Mouse (Mus musculus) CH12.LX (cell line): ENCODE data around the gene Tmem181a.
"Not testable (repeated sequence)": the region's sequence is repeated elsewhere in the genome, so short reads cannot be mapped to it uniquely, and the experiment has no call there.

ENCODE experiments used
- CTCF ChIP-seq, 2 experiments: IDR thresholded peaks in 1 of 2; conservative IDR thresholded peaks in 1 of 2; 2 replicates each; pipeline ENCODE4 v1.5.1; 2011 to 2012; ENCODE audit warnings: low read depth in 2 of 2, low read length in 2 of 2, improper control_type of control experiment in 1 of 2, inconsistent platforms in 1 of 2, mild to moderate bottlenecking in 1 of 2, moderate library complexity in 1 of 2
- EP300 ChIP-seq: IDR thresholded peaks from 2 replicates; pipeline ENCODE4 v1.6.1; 2011; ENCODE audit warnings: low read length, improper control_type of control experiment
- GABPA ChIP-seq: IDR thresholded peaks from 2 replicates; pipeline ENCODE4 v1.6.1; 2012; ENCODE audit warnings: low read depth, low read length, improper control_type of control experiment, inconsistent platforms; ENCODE audit not compliant: insufficient replicate concordance
- JUND ChIP-seq: conservative IDR thresholded peaks from 2 replicates; pipeline ENCODE4 v1.6.1; 2011; ENCODE audit warnings: low read depth, low read length, improper control_type of control experiment
- KAT2A ChIP-seq: IDR thresholded peaks from 2 replicates; pipeline ENCODE4 v1.6.1; 2012; ENCODE audit warnings: low read length, improper control_type of control experiment, inconsistent platforms; ENCODE audit not compliant: insufficient replicate concordance
- MAX ChIP-seq: IDR thresholded peaks from 2 replicates; pipeline ENCODE4 v1.6.1; 2011; ENCODE audit warnings: low read length, improper control_type of control experiment
- POLR2A ChIP-seq: IDR thresholded peaks from 2 replicates; pipeline ENCODE4 v1.6.1; 2011; ENCODE audit warnings: low read depth, mild to moderate bottlenecking, improper control_type of control experiment, low read length
- RCOR1 ChIP-seq: conservative IDR thresholded peaks from 2 replicates; pipeline ENCODE4 v1.6.1; 2012; ENCODE audit warnings: low read depth, mild to moderate bottlenecking, inconsistent platforms, low read length, improper control_type of control experiment
- USF1 ChIP-seq: IDR thresholded peaks from 2 replicates; pipeline ENCODE4 v1.6.1; 2014; ENCODE audit warnings: low read depth, mild to moderate bottlenecking, inconsistent platforms, low read length, improper control_type of control experiment
- ZNF384 ChIP-seq: IDR thresholded peaks from 2 replicates; pipeline ENCODE4 v1.6.1; 2012; ENCODE audit warnings: low read depth, low read length, improper control_type of control experiment, inconsistent platforms

DNA sequence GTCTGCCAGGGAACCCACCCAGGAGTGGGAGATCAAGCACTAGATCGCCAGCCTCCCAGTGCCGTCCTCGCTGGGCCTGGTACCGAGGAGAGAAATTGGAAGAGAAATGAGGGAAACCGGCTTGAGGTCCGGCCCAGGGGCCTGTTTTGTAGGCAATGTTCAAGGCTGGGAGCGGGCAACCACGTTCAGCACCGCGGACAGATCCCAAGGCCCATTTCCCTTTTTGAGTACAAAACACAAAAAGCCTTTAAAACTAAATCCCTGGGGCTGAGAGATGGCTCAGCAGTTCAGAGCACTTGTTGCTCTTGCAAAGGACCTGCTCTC lies 65.1 kb downstream of the Tmem181a start:
- not testable (repeated sequence) for TF ChIP-seq EP300; KAT2A; MAX; POLR2A; RCOR1; CTCF (conservative IDR thresholded peaks at IDR 0.05 in 1 of 2, IDR thresholded peaks at IDR 0.05 in 1 of 2; ENCODE audit: low read depth in 2 of 2, low read length in 2 of 2); GABPA; JUND; ZNF384; USF1
